Mouse (Mus musculus) CH12.LX (cell line): ENCODE measurements at regions not wholly inside any gene's neighbourhood (a gene's known extent, or its start where the extent isn't known, plus 50 kb on each side); places are given as distances from the start of the nearest gene placed in this dataset.

Experiments used
- CHD2 ChIP-seq: IDR thresholded peaks from 2 replicates; pipeline ENCODE4 v1.6.1; 2011; ENCODE audit warnings: low read length, improper control_type of control experiment
- CTCF ChIP-seq, 2 experiments: IDR thresholded peaks in 1 of 2; conservative IDR thresholded peaks in 1 of 2; 2 replicates each; pipeline ENCODE4 v1.5.1; 2011 to 2012; ENCODE audit warnings: low read depth in 2 of 2, low read length in 2 of 2, improper control_type of control experiment in 1 of 2, inconsistent platforms in 1 of 2, mild to moderate bottlenecking in 1 of 2, moderate library complexity in 1 of 2
- HCFC1 ChIP-seq: IDR thresholded peaks from 2 replicates; pipeline ENCODE4 v1.6.1; 2012; ENCODE audit warnings: low read depth, mild to moderate bottlenecking, inconsistent platforms, low read length, improper control_type of control experiment
- JUND ChIP-seq: conservative IDR thresholded peaks from 2 replicates; pipeline ENCODE4 v1.6.1; 2011; ENCODE audit warnings: low read depth, low read length, improper control_type of control experiment
- MAX ChIP-seq: IDR thresholded peaks from 2 replicates; pipeline ENCODE4 v1.6.1; 2011; ENCODE audit warnings: low read length, improper control_type of control experiment
- MAZ ChIP-seq: IDR thresholded peaks from 2 replicates; pipeline ENCODE4 v1.6.1; 2012; ENCODE audit warnings: low read depth, mild to moderate bottlenecking, inconsistent platforms, low read length, improper control_type of control experiment, moderate library complexity
- POLR2A ChIP-seq: IDR thresholded peaks from 2 replicates; pipeline ENCODE4 v1.6.1; 2011; ENCODE audit warnings: low read depth, mild to moderate bottlenecking, improper control_type of control experiment, low read length
- RAD21 ChIP-seq: IDR thresholded peaks from 2 replicates; pipeline ENCODE4 v1.6.1; 2011; ENCODE audit warnings: low read depth, mild to moderate bottlenecking, low read length, improper control_type of control experiment, moderate library complexity
- TCF12 ChIP-seq: IDR thresholded peaks from 2 replicates; pipeline ENCODE4 v1.6.1; 2014; ENCODE audit warnings: low read depth, mild to moderate bottlenecking, inconsistent platforms, low read length, improper control_type of control experiment
- UBTF ChIP-seq: IDR thresholded peaks from 2 replicates; pipeline ENCODE4 v1.6.1; 2012; ENCODE audit warnings: low read depth, mild to moderate bottlenecking, inconsistent platforms, low read length, improper control_type of control experiment, moderate library complexity
- USF1 ChIP-seq: IDR thresholded peaks from 2 replicates; pipeline ENCODE4 v1.6.1; 2014; ENCODE audit warnings: low read depth, mild to moderate bottlenecking, inconsistent platforms, low read length, improper control_type of control experiment
- ZC3H11A ChIP-seq: IDR thresholded peaks from 2 replicates; pipeline ENCODE4 v1.6.1; 2012; ENCODE audit warnings: low read depth, mild to moderate bottlenecking, inconsistent platforms, low read length, improper control_type of control experiment
- ZNF384 ChIP-seq: IDR thresholded peaks from 2 replicates; pipeline ENCODE4 v1.6.1; 2012; ENCODE audit warnings: low read depth, low read length, improper control_type of control experiment, inconsistent platforms

- TF ChIP-seq CTCF (conservative IDR thresholded peaks at IDR 0.05 in 1 of 2, IDR thresholded peaks at IDR 0.05 in 1 of 2; ENCODE audit: low read depth in 2 of 2, low read length in 2 of 2) (no peak), UBTF (no peak), CHD2 (no peak), POLR2A (no peak), MAX (no peak), TCF12 (no peak), USF1 (no peak), RAD21 (no peak), MAZ (no peak), ZC3H11A (no peak), JUND (no peak), ZNF384 (no peak), HCFC1 (no peak)
Measured at GRCm38 (mm10) chr17:51658408-51658807, 174.7 kb downstream of the Satb1 start.
